Mouse (Mus musculus) forebrain, postnatal 0 days (tissue): ENCODE measurements around the gene Rac1. TPM values are rescaled to one million over a fixed set of nuclear protein-coding genes. Genes with fewer than 3 reads are reported as not detected.

Experiments used
- ATAC-seq: fragments of 200-750 bp; cut with Nextera tagmentation; 2 replicates; pipeline ENCODE4 v1.8.0; 2017; ENCODE audit warnings: mild to moderate bottlenecking, moderate library complexity
- DNase-seq: peaks from one replicate; pipeline ENCODE4 v3.0.0-alpha.2; 2015
- H3K27ac ChIP-seq: fragments of 300-500 bp; sonication (generic); 2 replicates; pipeline ENCODE4 v1.5.1; 2014; ENCODE audit warnings: low read depth, mild to moderate bottlenecking, antibody characterized with exemption, low read length, moderate library complexity, mixed read lengths
- H3K27me3 ChIP-seq: fragments of 300-500 bp; sonication (generic); 2 replicates; pipeline ENCODE4 v1.6.1; 2014; ENCODE audit warnings: mild to moderate bottlenecking, low read length, mixed read lengths; ENCODE audit not compliant: insufficient read depth
- H3K36me3 ChIP-seq: fragments of 300-500 bp; sonication (generic); 2 replicates; pipeline ENCODE4 v1.6.1; 2014; ENCODE audit warnings: mild to moderate bottlenecking, moderate library complexity; ENCODE audit not compliant: insufficient read depth
- H3K4me1 ChIP-seq: fragments of 300-500 bp; sonication (generic); 2 replicates; pipeline ENCODE4 v1.6.1; 2014; ENCODE audit warnings: antibody characterized with exemption; ENCODE audit not compliant: insufficient read depth
- H3K4me2 ChIP-seq: fragments of 300-500 bp; sonication (generic); 2 replicates; pipeline ENCODE4 v1.6.1; 2014; ENCODE audit warnings: low read depth, mild to moderate bottlenecking, moderate library complexity
- H3K4me3 ChIP-seq: fragments of 300-500 bp; sonication (generic); 2 replicates; pipeline ENCODE4 v1.5.1; 2014; ENCODE audit warnings: low read depth, low read length, mixed read lengths
- H3K9ac ChIP-seq: fragments of 300-500 bp; sonication (generic); 2 replicates; pipeline ENCODE4 v1.6.1; 2014; ENCODE audit warnings: mild to moderate bottlenecking
- H3K9me3 ChIP-seq: fragments of 300-500 bp; sonication (generic); 2 replicates; pipeline ENCODE4 v1.6.1; 2016; ENCODE audit warnings: low read length
- CTCF ChIP-seq: sonication (generic); IDR thresholded peaks from 2 replicates; pipeline ENCODE4 v1.5.1; 2016; ENCODE audit warnings: antibody characterized with exemption, control low read depth, low read depth
- WGBS: fragments of 180-500 bp; shearing (Covaris S2); extraction: QIAGEN DNeasy Blood & Tissue Kit; methylation state at CpG from one replicate; pipeline ENCODE4 v1.1.7; 2014; 5-methylcytosine and 5-hydroxymethylcytosine counted together
- polyA plus RNA-seq: library from polyadenylated mRNA; unstranded; fragments of >200 nt; fragmentation: Nextera tagmentation; extraction: Ambion mirVana; gene quantifications from 2 replicates; pipeline ENCODE4 v1.2.1, GENCODE M21; 2015
- total RNA-seq: library from RNA; depleted of rRNA; stranded (reverse); fragments of >200 nt; gene quantifications from 2 replicates; pipeline ENCODE4 v1.2.3, GENCODE M21; 2014

The Rac1 gene
- total and polyA plus RNA-seq, 2 experiments from 2014 or later, result 197 to 501 TPM

- ATAC-seq (no peak), DNase-seq (no peak)
- Histone ChIP-seq H3K9me3 (no peaks in the 10 kb centered on the region), H3K9ac (no peak overlapping the region), H3K4me1 (peaks cover 15% of the 10 kb centered on the region; the same call in 1 of the 2 replicates), H3K4me2 (0 out of 2 replicates have a peak overlapping the region, but pooled peaks have one; percentile 23), H3K27me3 (no peaks in the 10 kb centered on the region), H3K27ac (no peak overlapping the region), H3K4me3 (no peak overlapping the region), H3K36me3 (0 out of 2 replicates have a peak, but pooled peaks cover 8% of the 10 kb centered on the region)
- 67% methylated on average over 10 of the region's 10 CpGs for WGBS
- no peak for TF ChIP-seq CTCF
Observed at GRCm38 (mm10) chr5:143547866-143548265, 20.0 kb upstream of the Rac1 start.

GRCm38 (mm10) chr5:143547384-143547783 is 19.5 kb upstream of the Rac1 start:
- Histone ChIP-seq H3K9ac (no peak overlapping the region), H3K4me3 (no peak overlapping the region), H3K36me3 (0 out of 2 replicates have a peak, but pooled peaks cover 8% of the 10 kb centered on the region), H3K9me3 (no peaks in the 10 kb centered on the region), H3K27ac (no peak overlapping the region), H3K27me3 (no peaks in the 10 kb centered on the region), H3K4me1 (peaks cover 15% of the 10 kb centered on the region; the same call in 1 of the 2 replicates), H3K4me2 (no peak overlapping the region)
- no peak for ATAC-seq
- peak; percentile 72 for DNase-seq
- peak; percentile 92 for TF ChIP-seq CTCF
- WGBS, result 11% methylated on average over 11 of the region's 11 CpGs

GRCm38 (mm10) chr5:143539111-143539510 is 11.3 kb upstream of the Rac1 start:
- 87% methylated on average over 8 of the region's 8 CpGs for WGBS

GRCm38 (mm10) chr5:143537022-143537421 is 9.2 kb upstream of the Rac1 start:
- ATAC-seq (no peak), DNase-seq (no peak)
- Histone ChIP-seq H3K9ac (no peak overlapping the region), H3K27me3 (no peaks in the 10 kb centered on the region; the same call in 1 of the 2 replicates), H3K36me3 (no peaks in the 10 kb centered on the region), H3K27ac (no peak overlapping the region), H3K4me1 (no peaks in the 10 kb centered on the region), H3K4me3 (no peak overlapping the region), H3K9me3 (no peaks in the 10 kb centered on the region), H3K4me2 (no peak overlapping the region)
- TF ChIP-seq CTCF, result no peak
- 48% methylated on average over 2 of the region's 2 CpGs for WGBS

More at GRCm38 (mm10) chr5:143539111-143539510, 11.3 kb upstream of the Rac1 start:
- H3K27ac ChIP-seq, result no peak overlapping the region
- H3K4me3 ChIP-seq, result no peak overlapping the region
- no peaks in the 10 kb centered on the region for H3K36me3 ChIP-seq
- no peak for DNase-seq
- no peak overlapping the region for H3K9ac ChIP-seq
- H3K9me3 ChIP-seq, result no peaks in the 10 kb centered on the region
- no peak for TF ChIP-seq CTCF
- no peak overlapping the region for H3K4me2 ChIP-seq
- ATAC-seq, result no peak
- no peaks in the 10 kb centered on the region for H3K4me1 ChIP-seq
- no peaks in the 10 kb centered on the region; the same call in 1 of the 2 replicates for H3K27me3 ChIP-seq

GRCm38 (mm10) chr5:143534922-143535321 is 7.1 kb upstream of the Rac1 start:
- no peak overlapping the region for H3K27ac ChIP-seq
- H3K27me3 ChIP-seq, result no peaks in the 10 kb centered on the region
- 94% methylated on average over 4 of the region's 4 CpGs for WGBS
- no peaks in the 10 kb centered on the region for H3K9me3 ChIP-seq
- ATAC-seq, result no peak
- no peaks in the 10 kb centered on the region for H3K36me3 ChIP-seq
- H3K4me3 ChIP-seq, result no peak overlapping the region
- no peaks in the 10 kb centered on the region for H3K4me1 ChIP-seq
- no peak overlapping the region for H3K9ac ChIP-seq
- H3K4me2 ChIP-seq, result no peak overlapping the region
- DNase-seq, result no peak
- no peak for TF ChIP-seq CTCF

- DNase-seq (no peak), ATAC-seq (no peak)
- H3K36me3 ChIP-seq, result no peaks in the 10 kb centered on the region
- no peak overlapping the region for H3K4me2 ChIP-seq
- H3K4me3 ChIP-seq, result no peak overlapping the region
- H3K9ac ChIP-seq, result no peak overlapping the region
- H3K27ac ChIP-seq, result no peak overlapping the region
- no peaks in the 10 kb centered on the region for H3K9me3 ChIP-seq
- 65% methylated on average over 7 of the region's 7 CpGs for WGBS
- no peaks in the 10 kb centered on the region for H3K27me3 ChIP-seq
- TF ChIP-seq CTCF, result no peak
- H3K4me1 ChIP-seq, result peaks cover 15% of the 10 kb centered on the region
Observed at GRCm38 (mm10) chr5:143530715-143531114, 2.9 kb upstream of the Rac1 start.

GRCm38 (mm10) chr5:143528308-143528683 is 460 bp upstream of the Rac1 start:
- Histone ChIP-seq H3K27ac (peak overlapping the region; percentile 96), H3K4me3 (peak overlapping the region; percentile 92), H3K9ac (peak overlapping the region; percentile 100), H3K27me3 (no peaks in the 10 kb centered on the region), H3K36me3 (no peaks in the 10 kb centered on the region), H3K9me3 (no peaks in the 10 kb centered on the region), H3K4me2 (peak overlapping the region; percentile 80), H3K4me1 (peaks cover 24% of the 10 kb centered on the region)
- no peak for TF ChIP-seq CTCF
- peak; percentile 39; the same call in 1 of the 2 replicates for ATAC-seq
- DNase-seq, result no peak
- WGBS, result 20% methylated on average over 7 of the region's 7 CpGs
